Mouse (Mus musculus): Measurements from ENCODE around the gene Cbx8.

The Cbx8 gene

DNA sequence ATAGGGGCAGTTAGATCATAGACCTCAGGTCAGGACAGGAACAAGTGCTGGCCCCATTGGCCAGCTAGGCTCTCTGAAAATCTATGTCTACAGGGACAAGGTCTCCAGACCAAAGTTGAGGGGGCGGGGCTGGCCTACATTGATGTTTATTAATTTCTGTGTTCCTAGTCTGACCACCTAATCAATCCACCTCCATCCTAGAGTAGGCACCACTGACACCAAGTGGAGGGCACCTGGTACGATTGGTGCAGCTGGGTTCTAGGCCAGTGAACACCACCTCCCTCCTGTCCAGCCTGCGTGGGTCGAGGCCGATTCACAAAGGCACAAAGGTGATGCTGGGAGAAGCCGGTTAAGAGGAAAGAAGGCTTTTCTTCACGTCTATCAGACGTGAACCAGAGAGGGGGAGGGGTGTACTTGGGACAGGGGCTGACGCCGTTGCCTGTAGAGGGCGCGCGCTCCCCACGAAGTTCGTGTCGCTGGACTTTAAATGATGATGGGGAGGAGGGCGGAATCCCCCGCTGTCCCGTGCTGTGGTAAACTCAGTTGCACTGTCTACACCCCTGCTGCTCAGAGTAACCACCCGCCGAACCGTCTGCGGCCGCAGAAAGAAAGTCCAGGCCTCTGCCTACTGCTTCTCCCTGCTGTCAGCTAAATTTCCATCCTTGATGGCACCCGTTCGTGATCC, 6.8 kb downstream of the Cbx8 start:
- DNase-seq = peak; percentile 78 to 84

GRCm38 (mm10) chr11:119026203-119026602, 14.6 kb downstream of the Cbx8 start:
- no peak for DNase-seq

GRCm38 (mm10) chr11:119024260-119024659, 16.5 kb downstream of the Cbx8 start:
- no peak for DNase-seq

DNA sequence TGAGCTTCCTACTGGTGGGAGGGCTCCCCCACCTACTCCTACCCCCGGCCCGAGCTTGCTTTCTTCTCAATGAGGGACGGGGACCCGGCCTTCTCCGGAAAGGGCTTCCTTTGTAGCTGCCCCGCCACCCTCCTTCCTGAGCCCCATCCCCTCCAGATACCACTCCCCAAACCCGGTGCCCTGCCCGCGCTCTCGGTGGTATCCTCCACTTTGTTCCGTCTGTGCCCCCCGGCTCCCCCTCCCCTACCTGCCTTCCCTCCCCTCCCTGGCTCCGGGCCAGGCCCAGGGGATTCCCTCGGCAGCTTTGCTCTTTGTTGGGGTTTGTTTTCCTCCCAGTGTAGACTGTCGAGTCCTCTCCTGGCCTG, 17.2 kb downstream of the Cbx8 start:
- peak in 1 of 2 experiments; percentile 30 for DNase-seq

DNA sequence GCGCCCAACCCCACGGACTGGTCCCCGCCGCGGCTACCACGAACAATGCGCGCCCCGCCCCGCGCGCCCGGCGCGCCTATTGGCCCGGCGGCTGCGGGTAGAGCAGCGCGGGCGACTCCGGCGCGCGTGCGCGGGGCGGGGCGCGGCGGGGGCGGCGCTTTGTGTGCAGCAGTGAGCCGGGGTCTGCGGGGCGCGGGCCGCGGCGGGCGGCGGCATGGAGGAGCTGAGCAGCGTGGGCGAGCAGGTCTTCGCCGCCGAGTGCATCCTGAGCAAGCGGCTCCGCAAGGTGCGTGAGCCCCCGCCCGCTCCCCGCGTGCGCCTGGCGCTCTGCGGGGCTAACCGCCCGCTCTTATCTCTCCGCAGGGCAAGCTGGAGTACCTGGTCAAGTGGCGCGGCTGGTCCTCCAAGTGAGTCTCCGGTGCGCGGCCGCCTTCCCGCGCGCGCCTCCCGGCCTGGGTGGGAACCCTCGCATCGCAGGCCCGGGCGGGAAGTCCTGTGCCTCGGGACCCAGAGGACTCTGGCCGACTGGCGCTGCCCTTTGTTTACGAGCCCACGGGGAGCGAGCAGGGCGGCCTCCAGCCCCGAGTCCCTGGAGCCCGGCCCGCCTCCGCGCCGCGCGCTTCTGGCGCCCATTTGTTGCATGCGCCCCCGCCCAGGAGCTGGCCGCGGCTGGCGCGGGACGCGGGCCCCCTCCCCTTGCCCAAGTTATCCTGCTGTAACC, 17.7 kb downstream of the Cbx8 start, which contains the start of gene Cbx2:
TSS of gene Cbx2 (plus strand) at position 68 of the 721 bp plus-strand sequence.
- DNase-seq = peak; percentile 83 to 93

- DNase-seq = no peak
Observed at GRCm38 (mm10) chr11:119022068-119022894, 18.5 kb downstream of the Cbx8 start.

DNA sequence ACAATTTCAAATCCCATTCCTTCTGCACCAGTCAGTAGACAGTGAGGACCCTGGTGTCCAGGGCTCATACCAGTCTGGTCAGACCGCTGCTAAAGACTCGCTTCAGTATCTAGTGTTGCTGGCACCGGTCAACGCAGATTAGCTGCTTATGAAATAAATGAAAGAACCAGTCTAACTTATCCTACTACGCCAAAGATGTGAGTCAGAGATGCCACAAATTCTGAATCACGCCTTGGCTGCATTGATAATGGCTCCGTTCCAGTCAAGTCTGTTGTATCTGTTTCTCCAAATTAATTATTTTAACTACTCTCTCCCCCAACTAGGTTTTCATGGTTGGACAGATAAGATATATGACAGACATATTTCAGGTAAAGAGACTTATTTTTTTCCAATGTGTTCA, 19.6 kb downstream of the Cbx8 start:
- no peak for DNase-seq

GRCm38 (mm10) chr11:119017506-119017905, 23.3 kb downstream of the Cbx8 start:
- DNase-seq = no peak

DNA sequence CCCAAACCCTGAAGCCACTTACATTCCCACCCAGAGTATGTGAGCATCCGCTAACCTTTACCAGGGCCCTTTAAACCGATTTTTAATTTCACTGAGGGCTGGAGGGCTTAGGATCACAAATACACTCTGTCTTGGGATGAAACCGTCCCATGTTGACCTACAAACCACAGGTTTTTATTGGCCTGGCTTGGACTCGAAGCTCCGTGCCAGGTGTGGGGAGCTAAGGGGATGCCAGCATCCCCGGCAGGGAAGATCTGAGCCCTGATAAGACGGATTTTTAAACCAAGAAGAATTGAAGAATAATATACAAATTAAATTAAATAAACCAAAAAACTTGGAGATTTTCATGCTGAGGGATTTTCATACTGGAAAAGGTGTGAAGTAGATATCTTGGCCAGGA, 26.3 kb downstream of the Cbx8 start:
- no peak for DNase-seq

DNA sequence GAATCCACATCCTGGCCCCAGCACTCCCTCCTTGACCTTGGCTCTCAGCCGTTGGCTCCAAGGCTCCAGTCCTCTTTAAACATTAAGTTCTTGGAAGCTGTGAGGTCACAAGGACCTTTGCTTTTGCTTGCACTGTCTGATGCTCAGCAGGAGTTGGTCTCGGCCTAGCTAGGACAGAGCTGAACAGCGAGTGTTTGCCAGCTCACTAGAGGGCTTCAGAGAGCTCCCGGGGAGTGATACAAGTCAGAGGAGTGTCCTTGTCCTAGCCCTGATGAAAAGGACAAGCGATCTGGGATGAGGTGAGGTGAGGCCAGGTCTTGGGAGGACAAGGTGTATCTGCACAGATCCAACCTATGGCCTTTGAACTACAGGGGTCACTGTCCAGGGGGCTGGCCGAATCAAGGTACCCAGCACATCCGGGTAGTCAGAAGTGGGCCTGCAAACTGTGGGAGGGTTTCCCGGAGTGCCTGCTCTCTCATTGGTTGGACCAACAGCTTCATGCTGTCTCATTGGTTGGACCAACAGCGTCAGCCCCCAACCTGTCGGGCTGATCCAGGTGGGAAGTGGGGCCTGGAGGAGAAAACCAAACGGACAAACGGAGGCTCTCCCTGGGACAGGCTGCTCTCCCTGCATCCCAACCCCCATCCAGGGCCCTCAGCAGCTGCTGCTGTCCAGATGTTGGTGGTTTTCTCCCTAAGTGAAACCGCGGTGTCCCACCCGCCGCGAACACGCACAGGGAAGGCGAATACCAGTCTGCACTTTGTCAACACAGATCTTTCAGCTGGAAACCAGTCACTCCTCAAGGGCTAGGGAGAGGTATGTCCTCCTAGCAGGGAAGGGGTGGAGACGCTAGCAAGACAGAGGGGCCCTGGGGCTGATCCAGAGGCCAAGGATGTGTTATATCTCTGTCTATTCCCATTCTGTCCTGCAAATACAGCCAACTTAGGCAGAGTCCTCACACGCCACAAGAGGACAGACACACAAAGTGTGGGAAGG, 33.0 kb downstream of the Cbx8 start:
- DNase-seq = no peak

DNA sequence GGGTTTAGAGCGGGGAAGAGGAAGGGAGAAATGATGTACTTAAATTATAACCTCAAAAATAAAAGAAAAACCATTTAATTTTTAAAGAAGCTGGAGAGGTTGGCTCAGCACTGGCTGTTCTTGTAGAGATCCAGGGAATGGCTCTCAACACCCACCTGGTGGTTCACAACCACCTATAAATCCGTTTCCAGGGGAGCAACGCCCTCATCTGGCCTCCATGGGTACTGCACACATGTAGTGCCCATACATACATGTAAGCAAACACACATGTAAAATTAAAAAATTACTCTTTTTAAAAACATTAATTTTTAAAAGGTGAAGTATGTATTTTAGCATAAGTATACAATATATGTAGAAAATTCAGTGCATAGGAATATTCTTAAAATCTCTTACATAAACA, 34.3 kb downstream of the Cbx8 start:
- no peak for DNase-seq

- DNase-seq = no peak
Observed at GRCm38 (mm10) chr11:119005547-119006275, 35.1 kb downstream of the Cbx8 start.

- DNase-seq = no peak
Observed at GRCm38 (mm10) chr11:119001493-119002128, 39.2 kb downstream of the Cbx8 start.

- no peak for DNase-seq
Observed at GRCm38 (mm10) chr11:119000877-119001276, 39.9 kb downstream of the Cbx8 start.

DNA sequence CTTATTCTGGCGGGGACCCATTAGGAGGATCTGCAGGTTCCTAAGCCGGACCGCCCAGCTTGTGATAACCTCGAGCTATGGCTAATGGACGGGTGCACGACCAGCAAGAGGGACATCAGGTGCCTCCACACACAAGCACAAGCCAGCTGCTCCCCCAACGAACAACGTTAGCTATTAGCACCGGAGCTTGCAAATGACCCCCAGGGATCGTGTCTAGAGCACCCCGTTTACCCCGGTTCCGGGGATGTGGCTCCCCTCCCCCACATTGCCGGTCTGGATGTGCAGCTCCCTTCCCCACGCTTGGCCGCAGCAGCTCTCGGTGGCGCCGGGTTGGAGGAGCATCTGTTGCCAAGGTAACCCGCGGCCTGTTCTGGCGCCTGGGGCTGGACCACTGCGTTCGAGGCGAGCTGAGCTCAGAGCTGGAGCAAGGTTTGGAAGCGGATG, 41.4 kb downstream of the Cbx8 start:
- peak; percentile 56 to 62 for DNase-seq

DNA sequence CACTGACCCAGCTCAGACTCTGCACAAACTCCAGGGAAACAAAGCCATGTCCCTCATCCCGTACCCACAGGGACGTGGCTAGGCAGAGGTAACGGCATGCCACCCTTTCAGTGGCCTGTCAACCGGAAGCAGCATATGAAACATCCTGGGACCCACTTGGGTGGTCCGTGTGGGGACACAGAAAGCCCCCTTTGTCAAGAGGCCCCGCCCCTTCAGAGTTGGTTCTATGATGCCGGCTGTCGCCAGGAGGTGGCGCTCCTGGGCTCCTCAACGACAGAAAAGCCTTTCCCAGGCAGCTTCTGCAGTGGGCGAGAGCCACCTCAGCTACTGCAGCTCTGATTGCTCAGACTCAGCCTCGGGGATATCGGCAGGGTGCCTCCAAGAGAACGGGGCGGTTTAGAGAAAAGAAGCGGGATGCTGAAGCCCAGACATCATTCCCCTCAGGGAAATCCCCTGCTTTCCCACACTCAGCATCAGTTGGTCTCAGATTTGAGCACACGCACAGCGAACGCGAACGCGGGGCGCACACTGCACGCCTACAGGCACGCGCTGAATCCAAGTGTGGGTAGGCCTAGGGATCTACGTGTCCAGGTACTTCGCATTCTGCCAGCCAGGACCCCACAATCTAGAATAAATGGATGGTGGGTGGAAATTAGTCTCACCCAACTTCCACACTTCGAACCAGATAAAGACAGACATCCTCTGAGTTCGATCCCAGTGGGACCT, 42.1 kb downstream of the Cbx8 start:
- peak; percentile 81 to 90 for DNase-seq

- no peak for DNase-seq
Observed at GRCm38 (mm10) chr11:118997182-118997581, 43.6 kb downstream of the Cbx8 start.

DNA sequence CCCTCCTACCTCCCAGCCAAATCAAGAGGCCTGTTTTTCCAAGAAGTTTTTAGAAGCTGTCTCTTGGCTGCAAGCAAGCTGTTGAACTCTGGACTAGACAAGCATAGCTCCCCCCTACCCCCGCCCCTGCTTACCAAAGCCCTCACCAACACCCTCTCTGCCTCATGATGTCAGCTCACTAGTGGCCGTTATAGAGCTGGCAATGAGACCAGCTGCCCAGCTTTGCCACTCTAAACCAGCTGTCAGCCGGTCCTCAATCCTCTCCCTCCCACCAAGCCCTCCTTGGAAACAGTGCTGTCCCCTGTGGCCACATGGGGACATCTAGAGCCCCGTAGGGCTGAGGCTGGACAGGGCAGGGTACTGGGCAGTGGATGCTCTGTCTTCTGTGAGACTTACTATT, 45.3 kb downstream of the Cbx8 start:
- no peak for DNase-seq

DNA sequence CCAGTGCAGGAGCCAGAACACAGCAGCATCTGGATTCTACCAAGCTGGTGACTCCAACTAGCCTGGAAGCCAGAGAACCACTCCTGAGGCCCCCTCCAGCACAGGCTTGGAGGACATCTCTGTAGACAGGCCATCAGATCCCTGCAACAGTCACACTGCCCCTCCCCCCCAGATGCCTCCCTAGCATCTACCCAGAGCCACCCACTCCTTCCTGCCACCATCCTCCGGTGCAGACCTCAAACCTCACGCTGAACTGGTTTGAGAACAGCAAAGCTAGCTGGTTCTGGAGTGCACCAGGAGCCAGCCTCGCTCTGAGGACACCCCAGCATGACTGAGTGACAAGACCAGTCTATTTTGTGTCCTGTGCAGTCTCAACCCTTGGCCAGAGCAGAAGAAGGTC, 48.0 kb downstream of the Cbx8 start:
- no peak for DNase-seq

DNA sequence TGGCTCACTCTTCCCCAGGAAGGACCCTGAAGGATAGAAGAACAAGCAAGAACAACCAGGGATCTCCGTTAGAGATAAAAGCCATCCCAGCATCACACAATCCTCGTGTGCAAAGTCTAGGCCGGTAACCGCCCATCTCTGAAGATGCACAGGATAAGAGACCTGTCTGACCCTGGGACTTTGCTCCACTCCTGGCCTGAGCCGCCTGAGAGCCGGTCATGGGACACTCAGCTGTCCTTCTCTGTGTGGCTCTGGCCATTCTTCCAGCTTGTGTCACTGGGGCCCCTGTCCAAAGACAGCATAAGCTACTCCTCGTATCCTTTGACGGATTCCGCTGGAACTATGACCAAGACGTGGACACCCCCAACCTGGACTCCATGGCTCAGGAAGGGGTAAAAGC, 52.8 kb downstream of the Cbx8 start, which contains the start of gene Enpp7:
TSS of gene Enpp7 (plus strand) at position 190 of the 400 bp plus-strand sequence.
- DNase-seq = no peak

Measured in cerebellum, adult 18-20 months (tissue).